Mouse (Mus musculus) C2C12 (cell line): ENCODE results near the gene Spata2.

Experiments used
- CEBPB ChIP-seq: IDR thresholded peaks from one replicate; pipeline ENCODE4 v1.6.1; 2011; ENCODE audit warnings: low read depth, mild to moderate bottlenecking, control low read depth, moderate library complexity
- CTCF ChIP-seq: IDR thresholded peaks from one replicate; pipeline ENCODE4 v1.5.1; 2011; ENCODE audit not compliant: control insufficient read depth, insufficient read depth, insufficient read length
- FOSL1 ChIP-seq: IDR thresholded peaks from one replicate; pipeline ENCODE4 v1.8.0; 2011; ENCODE audit warnings: mild to moderate bottlenecking, low read length; ENCODE audit not compliant: poor library complexity, insufficient read depth, severe bottlenecking
- MAX ChIP-seq: IDR thresholded peaks from one replicate; pipeline ENCODE4 v1.6.1; 2011; ENCODE audit warnings: mild to moderate bottlenecking, control low read depth
- MYOD1 ChIP-seq: IDR thresholded peaks from one replicate; pipeline ENCODE4 v1.6.1; 2011; ENCODE audit warnings: low read depth; ENCODE audit not compliant: control insufficient read depth, insufficient read length
- MYOG ChIP-seq: IDR thresholded peaks from one replicate; pipeline ENCODE4 v1.6.1; 2011; ENCODE audit not compliant: control insufficient read depth, insufficient read length; ENCODE audit errors: extremely low read depth
- USF1 ChIP-seq: IDR thresholded peaks from one replicate; pipeline ENCODE4 v1.6.1; 2011; ENCODE audit warnings: low read depth, mild to moderate bottlenecking, control low read depth, moderate library complexity

GRCm38 (mm10) chr2:167530536-167530935 is 37.8 kb upstream of the Spata2 start:
- no peak for TF ChIP-seq CTCF
- no peak for TF ChIP-seq MAX
- TF ChIP-seq MYOG = no peak
- no peak for TF ChIP-seq CEBPB
- no peak for TF ChIP-seq USF1
- TF ChIP-seq MYOD1 = no peak
- TF ChIP-seq FOSL1 = no peak
